Mouse (Mus musculus): ENCODE data around the gene Tex21.

DNA sequence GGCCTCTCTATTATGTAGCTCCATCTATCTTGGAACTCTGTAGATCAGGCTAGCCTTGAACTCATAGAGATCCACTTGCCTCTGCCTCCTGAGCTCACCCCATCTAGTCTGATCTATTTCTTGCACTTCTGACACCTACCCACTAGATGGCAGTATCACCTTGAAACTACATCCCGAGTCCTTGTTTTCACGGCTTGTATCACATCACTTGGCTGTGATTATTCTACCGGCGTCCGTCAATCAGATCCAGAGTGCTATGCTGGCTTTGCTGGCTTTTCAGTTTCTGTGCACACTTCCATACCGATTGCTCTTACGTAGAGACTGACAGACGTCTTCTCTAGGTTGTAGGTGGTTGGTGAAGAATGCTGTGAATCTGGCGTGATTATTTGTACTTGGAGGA, 20.3 kb upstream of the Tex21 start:
- TF ChIP-seq POLR2A (IDR thresholded peaks at IDR 0.05; ENCODE audit: low read depth, low read length) (no peak), CTCF (IDR thresholded peaks at IDR 0.05; ENCODE audit: borderline replicate concordance, insufficient read depth, low read length) (no peak)
